Mouse (Mus musculus): ENCODE measurements at regions not wholly inside any gene's neighbourhood (a gene's known extent, or its start where the extent isn't known, plus 50 kb on each side); places are given as distances from the start of the nearest gene placed in this dataset.

- ATAC-seq (ENCODE audit: insufficient read depth) (no peak), DNase-seq (no peak)
- no peaks in the 10 kb centered on the region for H3K4me1 ChIP-seq (ENCODE audit: insufficient read depth)
- no peak overlapping the region for H3K4me3 ChIP-seq (ENCODE audit: low read depth, low read length)
- no peak overlapping the region for H3K9ac ChIP-seq
- H3K27me3 ChIP-seq (ENCODE audit: insufficient read depth, low read length): no peaks in the 10 kb centered on the region
- no peaks in the 10 kb centered on the region for H3K36me3 ChIP-seq (ENCODE audit: insufficient read depth)
- no peaks in the 10 kb centered on the region for H3K9me3 ChIP-seq (ENCODE audit: low read depth, low read length)
- no peak for TF ChIP-seq CTCF (IDR thresholded peaks at IDR 0.05; ENCODE audit: low read depth)
- no peak overlapping the region for H3K27ac ChIP-seq (ENCODE audit: low read depth)
- H3K4me2 ChIP-seq: no peak overlapping the region
- WGBS: 25% methylated on average over 6 of the region's 6 CpGs
Measured at GRCm38 (mm10) chr6:37714223-37714928, 156.2 kb upstream of the Trim24 start.

- H3K4me2 ChIP-seq: no peak overlapping the region
- ATAC-seq (ENCODE audit: insufficient read depth) (no peak), DNase-seq (no peak)
- WGBS: 69% methylated on average over 1 of the region's 1 CpGs
- H3K4me1 ChIP-seq (ENCODE audit: insufficient read depth): no peaks in the 10 kb centered on the region
- no peak overlapping the region for H3K4me3 ChIP-seq (ENCODE audit: low read depth, low read length)
- no peaks in the 10 kb centered on the region for H3K36me3 ChIP-seq (ENCODE audit: insufficient read depth)
- H3K9ac ChIP-seq: no peak overlapping the region
- no peak overlapping the region for H3K27ac ChIP-seq (ENCODE audit: low read depth)
- no peak for TF ChIP-seq CTCF (IDR thresholded peaks at IDR 0.05; ENCODE audit: low read depth)
- H3K27me3 ChIP-seq (ENCODE audit: insufficient read depth, low read length): no peaks in the 10 kb centered on the region
- H3K9me3 ChIP-seq (ENCODE audit: low read depth, low read length): no peaks in the 10 kb centered on the region
Measured at GRCm38 (mm10) chr6:37721736-37722135, 148.9 kb upstream of the Trim24 start.

GRCm38 (mm10) chr6:37723337-37723736 lies 147.3 kb upstream of the Trim24 start:
- Histone ChIP-seq H3K27me3 (ENCODE audit: insufficient read depth, low read length) (no peaks in the 10 kb centered on the region), H3K27ac (ENCODE audit: low read depth) (peak overlapping the region; percentile 21; the same call in 1 of the 2 replicates), H3K4me2 (no peak overlapping the region), H3K36me3 (ENCODE audit: insufficient read depth) (no peaks in the 10 kb centered on the region), H3K9me3 (ENCODE audit: low read depth, low read length) (no peaks in the 10 kb centered on the region), H3K4me1 (ENCODE audit: insufficient read depth) (no peaks in the 10 kb centered on the region), H3K9ac (no peak overlapping the region), H3K4me3 (ENCODE audit: low read depth, low read length) (no peak overlapping the region)
- 27% methylated on average over 4 of the region's 4 CpGs for WGBS
- ATAC-seq (ENCODE audit: insufficient read depth) (peak; percentile 73; the same call in 1 of the 2 replicates), DNase-seq (peak; percentile 86)
- TF ChIP-seq CTCF (IDR thresholded peaks at IDR 0.05; ENCODE audit: low read depth): no peak

GRCm38 (mm10) chr6:37724240-37724639 lies 146.4 kb upstream of the Trim24 start:
- no peaks in the 10 kb centered on the region for H3K4me1 ChIP-seq (ENCODE audit: insufficient read depth)
- ATAC-seq (ENCODE audit: insufficient read depth) (no peak), DNase-seq (no peak)
- H3K27ac ChIP-seq (ENCODE audit: low read depth): no peak overlapping the region
- no peak overlapping the region for H3K4me3 ChIP-seq (ENCODE audit: low read depth, low read length)
- no peaks in the 10 kb centered on the region for H3K27me3 ChIP-seq (ENCODE audit: insufficient read depth, low read length)
- H3K9me3 ChIP-seq (ENCODE audit: low read depth, low read length): no peaks in the 10 kb centered on the region
- H3K4me2 ChIP-seq: no peak overlapping the region
- no peak overlapping the region for H3K9ac ChIP-seq
- H3K36me3 ChIP-seq (ENCODE audit: insufficient read depth): no peaks in the 10 kb centered on the region
- no peak for TF ChIP-seq CTCF (IDR thresholded peaks at IDR 0.05; ENCODE audit: low read depth)
- 92% methylated on average over 5 of the region's 5 CpGs for WGBS

GRCm38 (mm10) chr6:37728621-37729020 lies 142.0 kb upstream of the Trim24 start:
- Histone ChIP-seq H3K4me3 (ENCODE audit: low read depth, low read length) (no peak overlapping the region), H3K27me3 (ENCODE audit: insufficient read depth, low read length) (no peaks in the 10 kb centered on the region), H3K27ac (ENCODE audit: low read depth) (no peak overlapping the region), H3K9ac (no peak overlapping the region), H3K36me3 (ENCODE audit: insufficient read depth) (no peaks in the 10 kb centered on the region), H3K4me1 (ENCODE audit: insufficient read depth) (no peaks in the 10 kb centered on the region), H3K4me2 (no peak overlapping the region), H3K9me3 (ENCODE audit: low read depth, low read length) (no peaks in the 10 kb centered on the region)
- DNase-seq (no peak), ATAC-seq (ENCODE audit: insufficient read depth) (no peak)
- WGBS: 83% methylated on average over 2 of the region's 2 CpGs
- TF ChIP-seq CTCF (IDR thresholded peaks at IDR 0.05; ENCODE audit: low read depth): no peak

- WGBS: 93% methylated on average over 2 of the region's 2 CpGs
- Histone ChIP-seq H3K36me3 (ENCODE audit: insufficient read depth) (no peaks in the 10 kb centered on the region), H3K4me3 (ENCODE audit: low read depth, low read length) (no peak overlapping the region), H3K9me3 (ENCODE audit: low read depth, low read length) (no peaks in the 10 kb centered on the region), H3K9ac (no peak overlapping the region), H3K27ac (ENCODE audit: low read depth) (no peak overlapping the region), H3K27me3 (ENCODE audit: insufficient read depth, low read length) (no peaks in the 10 kb centered on the region), H3K4me1 (ENCODE audit: insufficient read depth) (no peaks in the 10 kb centered on the region), H3K4me2 (no peak overlapping the region)
- no peak for TF ChIP-seq CTCF (IDR thresholded peaks at IDR 0.05; ENCODE audit: low read depth)
- ATAC-seq (ENCODE audit: insufficient read depth) (no peak), DNase-seq (no peak)
Measured at GRCm38 (mm10) chr6:37729165-37729564, 141.4 kb upstream of the Trim24 start.

GRCm38 (mm10) chr6:37730500-37731239 lies 139.9 kb upstream of the Trim24 start:
- TF ChIP-seq CTCF (IDR thresholded peaks at IDR 0.05; ENCODE audit: low read depth): no peak
- no peak overlapping the region for H3K9ac ChIP-seq
- no peaks in the 10 kb centered on the region for H3K27me3 ChIP-seq (ENCODE audit: insufficient read depth, low read length)
- no peak overlapping the region for H3K27ac ChIP-seq (ENCODE audit: low read depth)
- no peaks in the 10 kb centered on the region for H3K9me3 ChIP-seq (ENCODE audit: low read depth, low read length)
- no peak overlapping the region for H3K4me3 ChIP-seq (ENCODE audit: low read depth, low read length)
- H3K4me1 ChIP-seq (ENCODE audit: insufficient read depth): no peaks in the 10 kb centered on the region
- no peaks in the 10 kb centered on the region for H3K36me3 ChIP-seq (ENCODE audit: insufficient read depth)
- 67% methylated on average over 8 of the region's 8 CpGs for WGBS
- ATAC-seq (ENCODE audit: insufficient read depth) (no peak), DNase-seq (peak; percentile 57)
- H3K4me2 ChIP-seq: no peak overlapping the region

Measured in lung, embryonic 14.5 days (tissue).